Mouse (Mus musculus) urinary bladder, postnatal 10 days (tissue): ENCODE measurements around the gene Olfr846.

Experiments used
- DNase-seq: peaks from one replicate; pipeline ENCODE4 v3.0.0; 2022; ENCODE audit warnings: low spot score

Gene Olfr846

DNA sequence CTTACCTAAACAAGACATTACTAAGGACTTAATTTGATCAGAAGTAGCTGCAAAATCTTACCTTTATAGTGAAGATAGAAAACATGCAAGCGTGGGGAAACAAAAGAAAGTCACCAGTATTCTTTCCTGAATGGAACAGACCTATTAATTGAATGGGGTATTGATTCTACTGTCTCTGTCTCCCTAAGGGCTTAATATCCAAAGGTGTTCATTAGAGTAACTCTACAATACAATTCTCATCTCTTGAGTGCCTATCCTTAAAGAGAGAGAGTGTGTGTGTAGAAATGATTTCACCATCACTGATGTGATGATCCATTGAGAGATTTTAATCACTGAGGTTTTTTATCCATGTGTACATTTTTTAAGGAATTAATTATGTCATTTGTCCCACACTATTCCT, at the start of gene Olfr846:
Gene Olfr846, minus strand, starts transcription at position 101 of the 400 bp plus-strand sequence.
- no peak for DNase-seq

DNA sequence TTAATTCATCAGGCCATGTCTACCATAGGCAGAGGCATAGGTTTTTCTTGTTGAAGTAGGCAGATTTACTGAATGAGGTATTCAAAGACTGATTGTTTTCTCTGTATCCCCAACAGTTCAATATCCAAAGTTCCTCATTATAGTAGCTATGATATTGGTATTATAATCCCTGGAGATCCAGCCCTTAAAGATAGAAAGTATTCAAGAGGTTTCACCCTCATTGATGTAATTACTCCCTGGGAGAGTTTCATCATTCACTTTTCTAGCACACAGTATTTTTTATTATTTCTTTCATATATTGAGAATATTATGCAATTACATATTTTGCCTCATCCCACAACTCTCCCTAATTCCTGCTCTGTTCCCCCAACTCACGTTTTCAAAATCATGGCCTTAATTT, 14.8 kb upstream of the Olfr846 start, which contains the start of gene Olfr847:
Gene Olfr847, minus strand, starts transcription at position 101 of the 400 bp plus-strand sequence.
- DNase-seq, result no peak

DNA sequence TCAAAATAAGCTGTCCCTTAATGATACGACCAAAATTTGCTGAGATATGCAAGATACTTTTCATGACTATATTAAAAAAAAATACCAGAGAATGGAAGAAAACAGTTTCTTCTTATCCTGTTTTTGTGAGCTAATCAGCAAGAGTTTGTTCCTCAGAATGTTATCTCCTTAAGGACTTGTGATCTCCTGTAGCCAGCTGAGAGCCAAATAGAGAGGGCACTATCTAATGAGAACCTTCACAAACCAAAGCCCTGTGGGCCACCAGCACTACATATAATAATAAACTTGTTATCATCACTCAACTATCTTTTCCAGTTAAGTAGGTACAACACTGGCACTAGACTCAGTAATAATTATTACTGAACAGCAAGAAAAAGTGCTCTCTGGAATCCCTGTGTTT, 27.6 kb downstream of the Olfr846 start, which contains the start of gene Olfr845:
Gene Olfr845, plus strand, starts transcription at position 301 of the 400 bp plus-strand sequence.
- no peak for DNase-seq

DNA sequence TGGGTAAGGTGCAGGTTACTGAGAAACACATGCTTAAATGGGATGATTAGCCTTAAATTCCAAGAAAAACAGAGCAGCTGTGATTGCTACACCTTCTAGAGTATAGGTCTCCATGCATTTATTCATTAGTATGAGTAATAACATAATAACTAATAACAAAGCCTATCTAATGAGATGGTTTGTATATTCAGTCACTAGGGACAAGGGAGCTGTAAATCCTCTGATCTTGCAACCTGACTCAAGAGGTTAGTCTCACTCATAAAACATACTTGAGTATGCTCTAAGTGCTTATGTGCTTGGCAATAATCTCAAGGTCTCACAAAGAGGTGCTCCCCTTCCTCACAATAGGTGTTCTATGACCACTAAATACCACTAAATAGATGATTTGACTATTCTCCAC, 47.8 kb downstream of the Olfr846 start, which contains the start of gene Olfr844:
Gene Olfr844, plus strand, starts transcription at position 301 of the 400 bp plus-strand sequence.
- DNase-seq, result no peak
